Mouse (Mus musculus): ENCODE results near the gene Csrp1.

DNA sequence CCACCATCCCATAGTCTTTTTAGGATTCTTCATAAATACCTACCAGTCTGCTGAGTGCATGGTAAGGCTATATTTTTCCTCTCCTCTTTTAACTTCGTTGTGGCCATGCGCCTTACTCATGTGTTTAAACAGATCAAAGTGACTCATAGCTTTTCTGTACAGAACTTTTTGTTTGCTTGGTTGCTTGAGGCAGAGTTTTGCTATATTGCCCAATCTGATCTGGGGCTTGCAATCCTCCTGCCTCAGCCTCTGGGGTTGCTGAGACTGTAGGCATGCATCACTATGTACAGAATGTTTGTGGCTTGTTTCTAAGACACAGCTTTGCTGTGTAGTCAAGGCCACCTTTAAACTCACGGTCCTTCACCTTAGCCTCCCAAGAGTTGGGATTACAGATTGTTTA lies 36.1 kb downstream of the Csrp1 start:
- TF ChIP-seq CTCF (IDR thresholded peaks at IDR 0.05; ENCODE audit: low read depth, low read length) (no peak), POLR2AphosphoS5 (IDR thresholded peaks at IDR 0.05; ENCODE audit: insufficient replicate concordance, low read depth, low read length) (no peak), GATA1 (IDR thresholded peaks at IDR 0.05; ENCODE audit: borderline replicate concordance, low read length) (no peak), TAL1 (conservative IDR thresholded peaks at IDR 0.05; ENCODE audit: low read depth, low read length) (no peak), GATA2 (IDR thresholded peaks at IDR 0.05; ENCODE audit: borderline replicate concordance, low read depth, low read length) (no peak)
